Mouse (Mus musculus): Measurements from ENCODE around the gene 1110002E22Rik.

- TF ChIP-seq EP300 (IDR thresholded peaks at IDR 0.05; ENCODE audit: low read depth in 1 of 2, low read length in 2 of 2) (no peak), NRF1 (IDR thresholded peaks at IDR 0.05; ENCODE audit: insufficient read depth, low read depth, low read length, poor library complexity, severe bottlenecking) (no peak), POLR2A (IDR thresholded peaks at IDR 0.05; ENCODE audit: control insufficient read depth in 1 of 2, insufficient read depth in 1 of 2, low read depth in 1 of 2, low read length in 2 of 2, poor library complexity in 1 of 2) (no peak), ZNF384 (IDR thresholded peaks at IDR 0.05; ENCODE audit: low read depth, low read length) (no peak), CTCF (IDR thresholded peaks at IDR 0.05 in 2 of 3, conservative IDR thresholded peaks at IDR 0.05 in 1 of 3; ENCODE audit: control insufficient read depth in 1 of 3, insufficient read depth in 1 of 3, low read depth in 2 of 3, low read length in 3 of 3, poor library complexity in 1 of 3, severe bottlenecking in 1 of 3) (no peak), ETS1 (IDR thresholded peaks at IDR 0.05; ENCODE audit: low read depth, low read length) (no peak), RAD21 (IDR thresholded peaks at IDR 0.05; ENCODE audit: low read depth, low read length) (no peak), POLR2AphosphoS2 (IDR thresholded peaks at IDR 0.05; ENCODE audit: low read length) (no peak), BHLHE40 (IDR thresholded peaks at IDR 0.05; ENCODE audit: borderline replicate concordance, low read depth, low read length) (no peak), MYB (IDR thresholded peaks at IDR 0.05; ENCODE audit: low read depth, low read length) (no peak), CHD2 (IDR thresholded peaks at IDR 0.05; ENCODE audit: low read length) (no peak), MAZ (IDR thresholded peaks at IDR 0.05; ENCODE audit: low read depth, low read length) (no peak), SIN3A (IDR thresholded peaks at IDR 0.05; ENCODE audit: low read length) (no peak), MXI1 (IDR thresholded peaks at IDR 0.05; ENCODE audit: low read depth, low read length) (no peak)
Measured at GRCm38 (mm10) chr3:138041591-138042301, 23.1 kb upstream of the 1110002E22Rik start.

Measured in MEL (cell line).